Mouse (Mus musculus) MEL (cell line): Measurements from ENCODE around the gene Baz1a.
"Not testable (repeated sequence)": the region's sequence is repeated elsewhere in the genome, so short reads cannot be mapped to it uniquely, and the experiment has no call there.

ENCODE experiments used
- CTCF ChIP-seq, 3 experiments: IDR thresholded peaks in 2 of 3; conservative IDR thresholded peaks in 1 of 3; 2 replicates each; pipeline ENCODE4 v1.5.1; 2011 to 2012; ENCODE audit warnings: low read length in 3 of 3, low read depth in 2 of 3, mild to moderate bottlenecking in 2 of 3, improper control_type of control experiment in 1 of 3, inconsistent platforms in 1 of 3, mixed read lengths in 1 of 3, moderate library complexity in 1 of 3; ENCODE audit not compliant: control insufficient read depth in 1 of 3, insufficient read depth in 1 of 3, poor library complexity in 1 of 3, severe bottlenecking in 1 of 3
- NELFE ChIP-seq: IDR thresholded peaks from 2 replicates; pipeline ENCODE4 v1.6.1; 2011; ENCODE audit warnings: low read depth, low read length, improper control_type of control experiment

- TF ChIP-seq CTCF (IDR thresholded peaks at IDR 0.05 in 2 of 3, conservative IDR thresholded peaks at IDR 0.05 in 1 of 3; ENCODE audit: control insufficient read depth in 1 of 3, insufficient read depth in 1 of 3, low read depth in 2 of 3, low read length in 3 of 3, poor library complexity in 1 of 3, severe bottlenecking in 1 of 3); NELFE: not testable (repeated sequence)
Observed at GRCm38 (mm10) chr12:54937581-54938343, 76.4 kb downstream of the Baz1a start.
